Mouse (Mus musculus): ENCODE results near the gene Unc50. TPM values are rescaled to one million over a fixed set of nuclear protein-coding genes. Genes with fewer than 3 reads are reported as not detected.
A peak's percentile ranks its signal among the peaks of the same experiment; 100 is the strongest.

Gene Unc50
- polyA plus RNA-seq, 1 experiment from 2014 or later = 177 TPM

- no peak for TF ChIP-seq CTCF (IDR thresholded peaks at IDR 0.05)
- no peak for TF ChIP-seq EP300 (IDR thresholded peaks at IDR 0.05)
- H3K4me3 ChIP-seq (ENCODE audit: low read depth, low read length) = no peak overlapping the region
- no peak overlapping the region for H3K27ac ChIP-seq (ENCODE audit: low read length)
- H3K36me3 ChIP-seq (ENCODE audit: insufficient read depth, low read length) = no peaks in the 10 kb centered on the region
- 74% methylated on average over 6 of the region's 6 CpGs for WGBS
- no peaks in the 10 kb centered on the region for H3K4me1 ChIP-seq (ENCODE audit: insufficient read depth, low read depth, low read length)
- H3K9me3 ChIP-seq (ENCODE audit: low read length) = no peaks in the 10 kb centered on the region
- H3K27me3 ChIP-seq (replicated peaks; ENCODE audit: insufficient read depth, low read length) = no peaks in the 10 kb centered on the region
- H3K4me2 ChIP-seq (replicated peaks; ENCODE audit: low read depth, low read length) = no peak overlapping the region
- no peak overlapping the region for H3K9ac ChIP-seq (replicated peaks; ENCODE audit: low read depth)
- no peak for DNase-seq (ENCODE audit: low spot score)
- ATAC-seq = no peak
Observed at GRCm38 (mm10) chr1:37480731-37481130, 50.8 kb downstream of the Unc50 start.

GRCm38 (mm10) chr1:37481331-37481730 is 51.4 kb downstream of the Unc50 start:
- H3K9me3 ChIP-seq (ENCODE audit: low read length) = no peaks in the 10 kb centered on the region
- H3K4me3 ChIP-seq (ENCODE audit: low read depth, low read length) = no peak overlapping the region
- WGBS = 76% methylated on average over 2 of the region's 2 CpGs
- H3K4me2 ChIP-seq (replicated peaks; ENCODE audit: low read depth, low read length) = no peak overlapping the region
- no peak overlapping the region for H3K9ac ChIP-seq (replicated peaks; ENCODE audit: low read depth)
- ATAC-seq = no peak
- no peaks in the 10 kb centered on the region for H3K4me1 ChIP-seq (ENCODE audit: insufficient read depth, low read depth, low read length)
- H3K36me3 ChIP-seq (ENCODE audit: insufficient read depth, low read length) = no peaks in the 10 kb centered on the region
- H3K27me3 ChIP-seq (replicated peaks; ENCODE audit: insufficient read depth, low read length) = no peaks in the 10 kb centered on the region
- H3K27ac ChIP-seq (ENCODE audit: low read length) = no peak overlapping the region
- no peak for TF ChIP-seq EP300 (IDR thresholded peaks at IDR 0.05)
- no peak for TF ChIP-seq CTCF (IDR thresholded peaks at IDR 0.05)
- DNase-seq (ENCODE audit: low spot score) = no peak

- TF ChIP-seq EP300 (IDR thresholded peaks at IDR 0.05) (no peak), CTCF (IDR thresholded peaks at IDR 0.05) (no peak)
- H3K27me3 ChIP-seq (replicated peaks; ENCODE audit: insufficient read depth, low read length) = no peaks in the 10 kb centered on the region
- no peak overlapping the region for H3K4me2 ChIP-seq (replicated peaks; ENCODE audit: low read depth, low read length)
- H3K4me3 ChIP-seq (ENCODE audit: low read depth, low read length) = no peak overlapping the region
- H3K36me3 ChIP-seq (ENCODE audit: insufficient read depth, low read length) = no peaks in the 10 kb centered on the region; the same call in 1 of the 2 replicates
- DNase-seq (ENCODE audit: low spot score) (no peak), ATAC-seq (no peak)
- no peaks in the 10 kb centered on the region for H3K9me3 ChIP-seq (ENCODE audit: low read length)
- H3K27ac ChIP-seq (ENCODE audit: low read length) = no peak overlapping the region
- no peak overlapping the region for H3K9ac ChIP-seq (replicated peaks; ENCODE audit: low read depth)
- WGBS = 90% methylated on average over 4 of the region's 4 CpGs
- H3K4me1 ChIP-seq (ENCODE audit: insufficient read depth, low read depth, low read length) = no peaks in the 10 kb centered on the region
Observed at GRCm38 (mm10) chr1:37484612-37485011, 54.7 kb downstream of the Unc50 start.

GRCm38 (mm10) chr1:37486439-37486838 is 56.5 kb downstream of the Unc50 start:
- Histone ChIP-seq H3K9me3 (ENCODE audit: low read length) (no peaks in the 10 kb centered on the region), H3K4me2 (replicated peaks; ENCODE audit: low read depth, low read length) (no peak overlapping the region), H3K36me3 (ENCODE audit: insufficient read depth, low read length) (no peaks in the 10 kb centered on the region; the same call in 1 of the 2 replicates), H3K4me3 (ENCODE audit: low read depth, low read length) (no peak overlapping the region), H3K27me3 (replicated peaks; ENCODE audit: insufficient read depth, low read length) (no peaks in the 10 kb centered on the region), H3K4me1 (ENCODE audit: insufficient read depth, low read depth, low read length) (no peaks in the 10 kb centered on the region), H3K27ac (ENCODE audit: low read length) (no peak overlapping the region), H3K9ac (replicated peaks; ENCODE audit: low read depth) (no peak overlapping the region)
- ATAC-seq (peak; percentile 23; the same call in 1 of the 2 replicates), DNase-seq (ENCODE audit: low spot score) (peak; percentile 41)
- TF ChIP-seq CTCF (IDR thresholded peaks at IDR 0.05) (no peak), EP300 (IDR thresholded peaks at IDR 0.05) (no peak)
- 86% methylated on average over 1 of the region's 1 CpGs for WGBS

- Histone ChIP-seq H3K9ac (replicated peaks; ENCODE audit: low read depth) (no peak overlapping the region), H3K4me1 (ENCODE audit: insufficient read depth, low read depth, low read length) (no peaks in the 10 kb centered on the region), H3K27ac (ENCODE audit: low read length) (no peak overlapping the region), H3K36me3 (ENCODE audit: insufficient read depth, low read length) (no peaks in the 10 kb centered on the region; the same call in 1 of the 2 replicates), H3K4me2 (replicated peaks; ENCODE audit: low read depth, low read length) (no peak overlapping the region), H3K4me3 (ENCODE audit: low read depth, low read length) (no peak overlapping the region), H3K9me3 (ENCODE audit: low read length) (no peaks in the 10 kb centered on the region), H3K27me3 (replicated peaks; ENCODE audit: insufficient read depth, low read length) (no peaks in the 10 kb centered on the region)
- 55% methylated on average over 3 of the region's 3 CpGs for WGBS
- TF ChIP-seq CTCF (IDR thresholded peaks at IDR 0.05) = no peak
- peak; percentile 21; the same call in 1 of the 2 replicates for ATAC-seq
- DNase-seq (ENCODE audit: low spot score) = peak; percentile 36
Observed at GRCm38 (mm10) chr1:37486994-37487393, 57.1 kb downstream of the Unc50 start.

GRCm38 (mm10) chr1:37488531-37488930 is 58.6 kb downstream of the Unc50 start:
- TF ChIP-seq CTCF (IDR thresholded peaks at IDR 0.05) (no peak), EP300 (IDR thresholded peaks at IDR 0.05) (no peak)
- Histone ChIP-seq H3K27ac (ENCODE audit: low read length) (no peak overlapping the region), H3K9me3 (ENCODE audit: low read length) (no peaks in the 10 kb centered on the region), H3K4me3 (ENCODE audit: low read depth, low read length) (no peak overlapping the region), H3K9ac (replicated peaks; ENCODE audit: low read depth) (no peak overlapping the region), H3K27me3 (replicated peaks; ENCODE audit: insufficient read depth, low read length) (no peaks in the 10 kb centered on the region), H3K4me2 (replicated peaks; ENCODE audit: low read depth, low read length) (no peak overlapping the region), H3K36me3 (ENCODE audit: insufficient read depth, low read length) (no peaks in the 10 kb centered on the region; the same call in 1 of the 2 replicates), H3K4me1 (ENCODE audit: insufficient read depth, low read depth, low read length) (no peaks in the 10 kb centered on the region)
- ATAC-seq = no peak
- DNase-seq (ENCODE audit: low spot score) = no peak
- 78% methylated on average over 12 of the region's 12 CpGs for WGBS

Other genes starting within 250 kb of the Unc50 start
- not detected in 2 replicates for gene Cnga3, start 215.7 kb upstream of the Unc50 start, polyA plus RNA-seq (2015; fragmentation: Nextera tagmentation; extraction: Ambion mirVana)
- gene Inpp4a, start 130.3 kb upstream of the Unc50 start, polyA plus RNA-seq (2015; fragmentation: Nextera tagmentation; extraction: Ambion mirVana) = 15.8 and 17.8 TPM in 2 replicates
- 23.8 and 24.1 TPM in 2 replicates for gene Coa5, start within 50 bp of the Unc50 start, polyA plus RNA-seq (2015; fragmentation: Nextera tagmentation; extraction: Ambion mirVana)
- gene Mgat4a, start 110.9 kb downstream of the Unc50 start, polyA plus RNA-seq (2015; fragmentation: Nextera tagmentation; extraction: Ambion mirVana) = 5.4 and 6.0 TPM in 2 replicates

Data from lung, postnatal 0 days (tissue).